Mouse (Mus musculus): ENCODE data around the gene Tsen2. TPM values are rescaled to one million over a fixed set of nuclear protein-coding genes. Genes with fewer than 3 reads are reported as not detected.

The Tsen2 gene
- polyA plus RNA-seq, 1 experiment from 2014 or later = 33.4 TPM

DNA sequence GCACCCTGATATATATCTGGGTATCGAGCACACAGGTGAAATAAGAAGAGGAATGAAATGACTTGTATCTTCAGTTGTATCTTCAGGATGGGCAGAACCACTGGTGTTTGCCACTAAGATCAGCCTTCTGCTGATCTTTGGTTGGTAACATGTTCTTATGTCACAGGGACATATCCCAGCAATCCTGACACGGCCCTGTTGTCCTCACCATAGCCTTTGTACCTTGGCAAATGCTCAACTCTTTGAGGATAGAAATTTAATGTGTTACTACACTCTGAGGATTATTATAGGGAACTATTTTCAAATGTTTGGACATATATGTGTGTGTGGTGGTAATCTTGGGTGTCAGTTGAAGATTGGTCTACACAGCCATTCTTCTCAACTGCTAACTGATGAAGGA is 13.7 kb downstream of the Tsen2 start:
- Histone ChIP-seq H3K27ac (ENCODE audit: low read depth, low read length) (no peak overlapping the region), H3K4me3 (ENCODE audit: low read length) (no peak overlapping the region), H3K9ac (ENCODE audit: low read depth, low read length) (no peak overlapping the region), H3K9me3 (ENCODE audit: control insufficient read depth, low read length) (no peaks in the 10 kb centered on the region), H3K27me3 (ENCODE audit: control insufficient read depth, insufficient read depth, low read length) (no peaks in the 10 kb centered on the region), H3K4me2 (replicated peaks; ENCODE audit: low read depth, low read length) (no peak overlapping the region), H3K36me3 (ENCODE audit: control insufficient read depth, insufficient read depth, low read length) (peaks cover 42% of the 10 kb centered on the region), H3K4me1 (ENCODE audit: control insufficient read depth, insufficient read depth, low read length) (0 out of 2 replicates have a peak, but pooled peaks cover 3% of the 10 kb centered on the region)
- 98% methylated on average over 2 of the region's 2 CpGs for WGBS
- ATAC-seq (ENCODE audit: low FRiP score, low TSS enrichment) = no peak

DNA sequence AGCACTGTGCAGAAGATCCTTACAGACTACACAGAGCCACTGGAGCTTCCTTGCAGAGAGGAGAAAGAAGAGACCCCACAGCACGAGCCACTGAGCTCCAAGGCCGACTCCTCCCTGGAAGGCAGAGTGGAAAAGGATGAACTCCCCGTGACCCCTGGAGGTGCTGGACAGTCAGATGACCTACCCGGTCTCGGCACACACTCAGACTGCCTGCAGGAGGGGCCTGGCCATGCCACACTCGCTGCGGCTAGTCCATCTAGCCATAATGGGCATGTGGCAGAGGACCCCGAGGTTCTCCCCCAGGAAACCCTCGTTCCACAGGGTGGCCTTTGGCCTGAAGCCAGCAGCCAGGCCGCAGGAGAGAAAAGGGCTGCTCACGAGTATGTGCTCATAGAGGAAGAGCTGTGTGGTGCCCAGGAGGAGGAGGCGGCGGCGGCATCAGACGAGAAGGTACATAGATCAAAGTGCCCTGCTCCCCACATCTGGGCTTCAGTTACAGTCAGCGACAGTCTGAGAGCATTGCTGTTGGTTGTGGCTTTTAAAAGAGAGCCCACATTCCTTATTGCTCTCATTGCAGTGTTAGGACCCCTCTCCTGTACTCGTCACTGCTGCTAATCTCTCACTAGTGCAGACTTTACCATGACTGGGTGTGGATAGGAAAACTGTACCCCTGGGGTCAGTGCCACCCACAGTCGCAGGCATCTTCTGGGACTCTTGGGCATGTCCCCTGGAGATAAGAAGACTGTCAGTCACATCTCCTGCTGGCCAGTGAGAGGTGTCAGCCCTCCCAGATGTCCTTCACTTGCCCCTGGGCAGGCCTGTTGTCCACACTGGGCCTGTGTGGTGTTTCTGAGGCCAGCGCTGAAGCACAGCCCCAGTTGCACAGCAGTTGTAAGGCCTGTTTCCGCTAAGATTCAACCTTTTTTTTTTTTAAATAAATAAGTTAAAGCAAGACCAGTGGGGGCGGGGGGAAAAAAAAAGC is 15.5 kb downstream of the Tsen2 start:
- peak; percentile 69 for ATAC-seq (ENCODE audit: low FRiP score, low TSS enrichment)
- Histone ChIP-seq H3K27ac (ENCODE audit: low read depth, low read length) (no peak overlapping the region), H3K4me1 (ENCODE audit: control insufficient read depth, insufficient read depth, low read length) (0 out of 2 replicates have a peak, but pooled peaks cover 3% of the 10 kb centered on the region), H3K36me3 (ENCODE audit: control insufficient read depth, insufficient read depth, low read length) (peaks cover 34% of the 10 kb centered on the region), H3K27me3 (ENCODE audit: control insufficient read depth, insufficient read depth, low read length) (no peaks in the 10 kb centered on the region), H3K9me3 (ENCODE audit: control insufficient read depth, low read length) (no peaks in the 10 kb centered on the region), H3K4me3 (ENCODE audit: low read length) (no peak overlapping the region), H3K9ac (ENCODE audit: low read depth, low read length) (no peak overlapping the region), H3K4me2 (replicated peaks; ENCODE audit: low read depth, low read length) (no peak overlapping the region)
- 44% methylated on average over 21 of the region's 21 CpGs for WGBS

DNA sequence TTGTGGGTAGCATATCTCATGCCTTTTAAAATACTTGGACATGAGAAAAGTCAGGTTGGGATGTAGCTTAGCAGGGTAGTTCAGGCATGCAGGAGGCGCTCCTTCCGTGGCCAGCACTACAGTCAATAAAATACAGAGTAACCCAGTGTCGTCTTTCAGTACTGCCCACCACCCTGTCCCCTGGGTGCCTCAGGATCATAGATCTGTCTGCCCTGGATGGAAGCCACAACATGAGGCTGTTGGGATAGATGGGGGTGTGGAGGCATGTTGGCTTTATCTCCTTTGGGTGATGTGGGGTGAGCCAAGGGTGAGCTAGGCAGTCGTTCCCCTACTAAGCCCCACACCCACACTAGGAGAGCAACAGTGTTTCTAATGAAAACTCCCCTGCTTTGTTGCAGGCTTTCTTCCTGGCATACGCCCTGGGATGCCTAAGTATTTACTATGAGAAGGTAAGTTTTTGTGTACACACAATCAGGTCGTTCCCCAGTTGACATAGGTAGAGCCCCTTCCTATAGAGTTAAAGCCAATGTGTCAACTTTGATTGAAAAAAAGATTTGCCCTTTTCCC is 21.1 kb downstream of the Tsen2 start:
- WGBS = 75% methylated on average over 6 of the region's 6 CpGs
- H3K4me3 ChIP-seq (ENCODE audit: low read length) = no peak overlapping the region
- H3K27ac ChIP-seq (ENCODE audit: low read depth, low read length) = no peak overlapping the region
- no peaks in the 10 kb centered on the region for H3K4me1 ChIP-seq (ENCODE audit: control insufficient read depth, insufficient read depth, low read length)
- peaks cover 12% of the 10 kb centered on the region; the same call in 1 of the 2 replicates for H3K9me3 ChIP-seq (ENCODE audit: control insufficient read depth, low read length)
- H3K9ac ChIP-seq (ENCODE audit: low read depth, low read length) = no peak overlapping the region
- H3K36me3 ChIP-seq (ENCODE audit: control insufficient read depth, insufficient read depth, low read length) = peaks cover 37% of the 10 kb centered on the region
- ATAC-seq (ENCODE audit: low FRiP score, low TSS enrichment) = no peak
- no peak overlapping the region for H3K4me2 ChIP-seq (replicated peaks; ENCODE audit: low read depth, low read length)
- no peaks in the 10 kb centered on the region for H3K27me3 ChIP-seq (ENCODE audit: control insufficient read depth, insufficient read depth, low read length)

GRCm38 (mm10) chr6:115574171-115574570 is 29.7 kb downstream of the Tsen2 start:
- peaks cover 58% of the 10 kb centered on the region for H3K36me3 ChIP-seq (ENCODE audit: control insufficient read depth, insufficient read depth, low read length)

GRCm38 (mm10) chr6:115577407-115577806 is 32.9 kb downstream of the Tsen2 start:
- no peaks in the 10 kb centered on the region for H3K27me3 ChIP-seq (ENCODE audit: control insufficient read depth, insufficient read depth, low read length)
- H3K27ac ChIP-seq (ENCODE audit: low read depth, low read length) = no peak overlapping the region
- H3K36me3 ChIP-seq (ENCODE audit: control insufficient read depth, insufficient read depth, low read length) = peaks cover 47% of the 10 kb centered on the region
- ATAC-seq (ENCODE audit: low FRiP score, low TSS enrichment) = no peak
- 77% methylated on average over 5 of the region's 5 CpGs for WGBS
- H3K4me2 ChIP-seq (replicated peaks; ENCODE audit: low read depth, low read length) = no peak overlapping the region
- H3K4me1 ChIP-seq (ENCODE audit: control insufficient read depth, insufficient read depth, low read length) = no peaks in the 10 kb centered on the region
- H3K9me3 ChIP-seq (ENCODE audit: control insufficient read depth, low read length) = no peaks in the 10 kb centered on the region
- no peak overlapping the region for H3K9ac ChIP-seq (ENCODE audit: low read depth, low read length)
- H3K4me3 ChIP-seq (ENCODE audit: low read length) = no peak overlapping the region

More at GRCm38 (mm10) chr6:115574171-115574570, 29.7 kb downstream of the Tsen2 start:
- H3K27ac ChIP-seq (ENCODE audit: low read depth, low read length) = no peak overlapping the region
- no peaks in the 10 kb centered on the region for H3K4me1 ChIP-seq (ENCODE audit: control insufficient read depth, insufficient read depth, low read length)
- H3K4me3 ChIP-seq (ENCODE audit: low read length) = no peak overlapping the region
- H3K9me3 ChIP-seq (ENCODE audit: control insufficient read depth, low read length) = peaks cover 1% of the 10 kb centered on the region; the same call in 1 of the 2 replicates
- no peak overlapping the region for H3K9ac ChIP-seq (ENCODE audit: low read depth, low read length)
- no peaks in the 10 kb centered on the region for H3K27me3 ChIP-seq (ENCODE audit: control insufficient read depth, insufficient read depth, low read length)
- WGBS = 95% methylated on average over 7 of the region's 7 CpGs
- ATAC-seq (ENCODE audit: low FRiP score, low TSS enrichment) = no peak
- H3K4me2 ChIP-seq (replicated peaks; ENCODE audit: low read depth, low read length) = no peak overlapping the region

DNA sequence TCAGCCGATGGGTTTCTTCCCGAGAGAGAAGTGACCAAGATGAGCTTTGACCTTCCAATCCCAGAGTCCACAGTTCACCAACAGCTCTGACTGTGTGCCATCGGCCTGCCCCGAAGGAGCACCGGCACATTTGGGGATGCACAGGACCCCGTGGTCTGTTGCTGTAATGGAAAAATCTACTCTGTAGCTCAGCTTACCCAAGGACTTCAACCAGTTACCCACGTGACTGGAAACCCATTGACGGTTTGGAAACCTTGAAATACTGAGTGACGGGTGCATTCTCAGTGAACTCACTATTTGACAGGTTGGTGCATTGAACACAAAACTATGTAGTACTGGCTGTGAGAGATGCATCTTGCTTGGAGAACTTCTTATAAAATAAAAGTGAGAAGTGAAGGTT is 33.5 kb downstream of the Tsen2 start:
- Histone ChIP-seq H3K4me2 (replicated peaks; ENCODE audit: low read depth, low read length) (no peak overlapping the region), H3K4me3 (ENCODE audit: low read length) (no peak overlapping the region), H3K9me3 (ENCODE audit: control insufficient read depth, low read length) (no peaks in the 10 kb centered on the region), H3K27me3 (ENCODE audit: control insufficient read depth, insufficient read depth, low read length) (no peaks in the 10 kb centered on the region), H3K27ac (ENCODE audit: low read depth, low read length) (no peak overlapping the region), H3K4me1 (ENCODE audit: control insufficient read depth, insufficient read depth, low read length) (no peaks in the 10 kb centered on the region), H3K36me3 (ENCODE audit: control insufficient read depth, insufficient read depth, low read length) (peaks cover 47% of the 10 kb centered on the region), H3K9ac (ENCODE audit: low read depth, low read length) (no peak overlapping the region)
- WGBS = 92% methylated on average over 9 of the region's 9 CpGs
- no peak for ATAC-seq (ENCODE audit: low FRiP score, low TSS enrichment)

DNA sequence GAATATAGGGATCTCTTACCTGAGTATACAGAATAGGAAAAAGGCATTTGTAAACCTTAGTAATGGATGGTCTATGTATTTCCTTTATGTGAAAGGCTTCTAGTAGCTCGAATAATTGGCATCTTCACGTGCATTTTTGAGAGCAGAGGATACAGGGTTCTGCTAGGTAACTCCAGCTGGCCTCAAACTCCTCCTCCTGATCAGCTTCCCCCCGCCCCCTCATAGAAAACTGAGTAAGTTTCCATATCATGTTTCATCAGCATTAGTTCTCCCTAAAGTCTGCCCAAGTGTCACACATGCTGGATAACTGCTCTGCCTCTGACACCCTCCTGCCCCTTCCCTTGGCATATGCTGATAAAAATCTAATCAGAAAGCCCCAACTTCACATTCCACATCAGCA is 36.3 kb downstream of the Tsen2 start:
- no peak overlapping the region for H3K27ac ChIP-seq (ENCODE audit: low read depth, low read length)
- peaks cover 34% of the 10 kb centered on the region for H3K36me3 ChIP-seq (ENCODE audit: control insufficient read depth, insufficient read depth, low read length)
- H3K4me2 ChIP-seq (replicated peaks; ENCODE audit: low read depth, low read length) = no peak overlapping the region
- no peak overlapping the region for H3K4me3 ChIP-seq (ENCODE audit: low read length)
- no peak for ATAC-seq (ENCODE audit: low FRiP score, low TSS enrichment)
- H3K27me3 ChIP-seq (ENCODE audit: control insufficient read depth, insufficient read depth, low read length) = no peaks in the 10 kb centered on the region
- no peaks in the 10 kb centered on the region for H3K9me3 ChIP-seq (ENCODE audit: control insufficient read depth, low read length)
- WGBS = 83% methylated on average over 3 of the region's 3 CpGs
- no peak overlapping the region for H3K9ac ChIP-seq (ENCODE audit: low read depth, low read length)
- H3K4me1 ChIP-seq (ENCODE audit: control insufficient read depth, insufficient read depth, low read length) = no peaks in the 10 kb centered on the region

- Histone ChIP-seq H3K4me2 (replicated peaks; ENCODE audit: low read depth, low read length) (no peak overlapping the region), H3K9me3 (ENCODE audit: control insufficient read depth, low read length) (no peaks in the 10 kb centered on the region), H3K27me3 (ENCODE audit: control insufficient read depth, insufficient read depth, low read length) (no peaks in the 10 kb centered on the region), H3K4me3 (ENCODE audit: low read length) (no peak overlapping the region), H3K9ac (ENCODE audit: low read depth, low read length) (no peak overlapping the region), H3K4me1 (ENCODE audit: control insufficient read depth, insufficient read depth, low read length) (no peaks in the 10 kb centered on the region), H3K27ac (ENCODE audit: low read depth, low read length) (no peak overlapping the region), H3K36me3 (ENCODE audit: control insufficient read depth, insufficient read depth, low read length) (peaks cover 19% of the 10 kb centered on the region)
- WGBS = 77% methylated on average over 10 of the region's 10 CpGs
- ATAC-seq (ENCODE audit: low FRiP score, low TSS enrichment) = no peak
These were observed 38.1 kb downstream of the Tsen2 start for GRCm38 (mm10) chr6:115582328-115583115.
